10 mouse cellular contexts compared by ENCODE assay signal in genomic region chr3:79852654-79853166, GRCm38 (mm10). TPM values are rescaled to one million over a fixed set of nuclear protein-coding genes. Genes with fewer than 3 reads are reported as not detected.
DNase-seq lines count a peak whose midpoint lies in the region; ATAC-seq and TF ChIP-seq lines count a peak whose summit lies in the region.
"Had no signal": no experiment of that assay in that cellular context is flagged by ENCODE, and none has a peak within 500 bp of the region (broad histone marks: within the 10 kb centered on the region; RNA-seq: fewer than 3 reads in every experiment).

TSS of gene Tmem144 (minus strand) at chr3:79852773.

- no peaks in the 10 kb centered on the region for H3K36me3 ChIP-seq in intestine, postnatal 0 days (ENCODE audit: control insufficient read depth, insufficient read depth)
- H3K36me3 ChIP-seq: neural tube, embryonic 13.5 days had no signal

- H3K9ac ChIP-seq in intestine, postnatal 0 days (ENCODE audit: low read depth, low read length), result no peak within 1 kb of the TSS
- H3K9ac ChIP-seq: neural tube, embryonic 13.5 days had no signal

- H3K4me2 ChIP-seq in intestine, postnatal 0 days (replicated peaks; ENCODE audit: low read depth), result no peak within 1 kb of the TSS
- H3K4me2 ChIP-seq: neural tube, embryonic 13.5 days had no signal

- peak; percentile 17 for DNase-seq in embryo, embryonic 9.5 days (ENCODE audit: extremely low spot score)
- DNase-seq in embryo, embryonic 11 days, result no peak
- DNase-seq in lung, postnatal 36 days, result peak; percentile 49
- no peak for DNase-seq in gastrocnemius, postnatal 4 days (ENCODE audit: low spot score in 2 of 2)
- no peak for DNase-seq in gastrocnemius, postnatal 36 days
- no peak for DNase-seq in cerebellum, adult 11 months

- TF ChIP-seq POLR2A in bone marrow macrophage, adult 2 months (IDR thresholded peaks at IDR 0.05; ENCODE audit: borderline replicate concordance, low read depth, low read length), result no peak

- peak within 1 kb of the TSS; percentile 54 for H3K27ac ChIP-seq in bone marrow macrophage, adult 2 months (ENCODE audit: insufficient read depth, low read depth, low read length)
- H3K27ac ChIP-seq in intestine, postnatal 0 days (ENCODE audit: low read depth, low read length), result peak within 1 kb of the TSS; percentile 84
- H3K27ac ChIP-seq: neural tube, embryonic 13.5 days had no signal

- intact Hi-C loops in gastrocnemius, postnatal 36 days (cut with DNase I), result no loop called here

- no peak for TF ChIP-seq CTCF in bone marrow macrophage, adult 2 months (IDR thresholded peaks at IDR 0.05; ENCODE audit: low read depth, low read length)
- no peak for TF ChIP-seq CTCF in intestine, postnatal 0 days (IDR thresholded peaks at IDR 0.05; ENCODE audit: low read depth)

- peaks cover 25% of the 10 kb centered on the region for H3K4me1 ChIP-seq in bone marrow macrophage, adult 2 months (ENCODE audit: control insufficient read depth, insufficient read depth, low read length)
- peaks cover 5% of the 10 kb centered on the region; the same call in 1 of the 2 replicates for H3K4me1 ChIP-seq in intestine, postnatal 0 days (replicated peaks; ENCODE audit: control insufficient read depth, insufficient read depth, low read length)
- H3K4me1 ChIP-seq: neural tube, embryonic 13.5 days had no signal

- ATAC-seq in intestine, postnatal 0 days, result peak; percentile 28

- H3K27me3 ChIP-seq in intestine, postnatal 0 days (replicated peaks; ENCODE audit: control insufficient read depth, insufficient read depth, low read length), result no peaks in the 10 kb centered on the region
- H3K27me3 ChIP-seq: CH12.LX; neural tube, embryonic 13.5 days had no signal

- no peaks in the 10 kb centered on the region for H3K9me3 ChIP-seq in intestine, postnatal 0 days (ENCODE audit: control insufficient read depth)
- H3K9me3 ChIP-seq: neural tube, embryonic 13.5 days had no signal

- 38% methylated on average over 8 of the region's 8 CpGs for WGBS in intestine, postnatal 0 days

- no peak within 1 kb of the TSS for H3K4me3 ChIP-seq in bone marrow macrophage, adult 2 months (ENCODE audit: insufficient read depth, low read length)
- no peak within 1 kb of the TSS for H3K4me3 ChIP-seq in intestine, postnatal 0 days (ENCODE audit: low read depth, low read length)
- H3K4me3 ChIP-seq: neural tube, embryonic 13.5 days had no signal

RNA-seq across cellular contexts. Expression of gene Tmem144, which starts in this region (rescaled TPM):
- polyA plus RNA-seq in bone marrow macrophage, adult 2 months (2012; ENCODE audit: insufficient read depth, insufficient read length, missing spikeins), result 7.0 and 7.3 TPM in 2 replicates
- 59.3 and 73.8 TPM in 2 replicates for polyA plus RNA-seq in intestine, postnatal 0 days (2015; fragmentation: Nextera tagmentation; extraction: Ambion mirVana)
- 1 to 10 TPM; 1.9 to 2.6 TPM for total RNA-seq in gastrocnemius, postnatal 4 days (2021)
- 1 to 10 TPM; 1.3 TPM for total RNA-seq in gastrocnemius, postnatal 36 days (2021)

Comparison
In these comparisons a context has a peak if more than half of its experiments do, and no peak if none do; other contexts are left out.
1. DNase-seq: peak in embryo, embryonic 9.5 days (single experiment) and lung, postnatal 36 days (single experiment); none in embryo, embryonic 11 days (single experiment), gastrocnemius, postnatal 4 days (0 of 2), gastrocnemius, postnatal 36 days (0 of 2) and cerebellum, adult 11 months (single experiment).